Mouse (Mus musculus) liver, adult 2 months (tissue): ENCODE results near the gene Dscaml1. TPM values are rescaled to one million over a fixed set of nuclear protein-coding genes. Genes with fewer than 3 reads are reported as not detected.

Experiments used
- DNase-seq: peaks from one replicate; pipeline ENCODE4 v3.0.0-alpha.2; 2011; ENCODE audit warnings: low read depth, low spot score; ENCODE audit errors: extremely low read depth
- H3K27ac ChIP-seq: fragments of 200-500 bp; replicated peaks from 2 replicates; pipeline ENCODE4 v1.5.1; 2012; ENCODE audit warnings: low read depth, mild to moderate bottlenecking, control low read depth, inconsistent platforms, low read length; ENCODE audit not compliant: insufficient read depth
- H3K27me3 ChIP-seq: fragments of 200-500 bp; 2 replicates; pipeline ENCODE4 v1.6.1; 2012; ENCODE audit warnings: mild to moderate bottlenecking, moderate library complexity, low read length, inconsistent platforms; ENCODE audit not compliant: control insufficient read depth, insufficient read depth
- H3K36me3 ChIP-seq: fragments of 200-500 bp; 2 replicates; pipeline ENCODE4 v1.6.1; 2012; ENCODE audit warnings: low read length, inconsistent platforms; ENCODE audit not compliant: control insufficient read depth, insufficient read depth
- H3K4me1 ChIP-seq: fragments of 200-500 bp; 2 replicates; pipeline ENCODE4 v1.6.1; 2011; ENCODE audit warnings: low read length; ENCODE audit not compliant: control insufficient read depth, insufficient read depth
- H3K4me3 ChIP-seq: fragments of 200-500 bp; 2 replicates; pipeline ENCODE4 v1.5.1; 2011; ENCODE audit warnings: low read depth, mild to moderate bottlenecking, control low read depth, low read length, moderate library complexity; ENCODE audit not compliant: insufficient read depth
- H3K79me2 ChIP-seq: fragments of 200-500 bp; 2 replicates; pipeline ENCODE4 v1.6.1; 2012; ENCODE audit warnings: inconsistent platforms, mild to moderate bottlenecking, low read length, moderate library complexity; ENCODE audit not compliant: control insufficient read depth, insufficient read depth
- H3K9ac ChIP-seq: fragments of 200-500 bp; 2 replicates; pipeline ENCODE4 v1.6.1; 2012; ENCODE audit warnings: low read depth, mild to moderate bottlenecking, control low read depth, inconsistent platforms, low read length
- CTCF ChIP-seq: fragments of 200-500 bp; IDR thresholded peaks from 2 replicates; pipeline ENCODE4 v1.5.1; 2011; ENCODE audit warnings: low read depth, low read length, control low read depth
- POLR2A ChIP-seq: fragments of 200-500 bp; IDR thresholded peaks from 2 replicates; pipeline ENCODE4 v1.6.1; 2011; ENCODE audit warnings: low read length, control low read depth; ENCODE audit not compliant: insufficient read depth; ENCODE audit errors: extremely low read depth
- WGBS: fragments of 180-500 bp; shearing (Covaris S2); methylation state at CpG from one replicate; pipeline ENCODE4 v1.1.7; 2018; 5-methylcytosine and 5-hydroxymethylcytosine counted together
- polyA plus RNA-seq: library from polyadenylated mRNA; depleted of rRNA; stranded (reverse); fragments of >200 nt; gene quantifications from 2 replicates; pipeline ENCODE4 v1.2.3, GENCODE M21; 2012
- total RNA-seq: library from RNA; depleted of rRNA; stranded (reverse); fragments of >200 nt; gene quantifications from 2 replicates; pipeline ENCODE4 v1.2.3, GENCODE M21; 2014

The Dscaml1 gene
- total and polyA plus RNA-seq, 2 experiments = 0.09 to 0.13 TPM

GRCm38 (mm10) chr9:45486665-45487074 lies 60.2 kb downstream of the Dscaml1 start:
- H3K36me3 ChIP-seq = no peaks in the 10 kb centered on the region
- H3K9ac ChIP-seq = no peak overlapping the region
- WGBS = 61% methylated on average over 4 of the region's 4 CpGs

GRCm38 (mm10) chr9:45487179-45487801 lies 60.9 kb downstream of the Dscaml1 start:
- Histone ChIP-seq H3K9ac (no peak overlapping the region), H3K4me3 (no peak overlapping the region), H3K27ac (0 out of 2 replicates have a peak overlapping the region, but pooled peaks have one; percentile 1), H3K27me3 (no peaks in the 10 kb centered on the region), H3K79me2 (no peaks in the 10 kb centered on the region), H3K4me1 (no peaks in the 10 kb centered on the region), H3K36me3 (no peaks in the 10 kb centered on the region)
- TF ChIP-seq CTCF (no peak), POLR2A (no peak)
- DNase-seq = no peak
- 81% methylated on average over 12 of the region's 12 CpGs for WGBS

More at GRCm38 (mm10) chr9:45486665-45487074, 60.2 kb downstream of the Dscaml1 start:
- 0 out of 2 replicates have a peak overlapping the region, but pooled peaks have one; percentile 1 for H3K27ac ChIP-seq
- DNase-seq = peak; percentile 42
- H3K27me3 ChIP-seq = no peaks in the 10 kb centered on the region
- no peak overlapping the region for H3K4me3 ChIP-seq
- no peaks in the 10 kb centered on the region for H3K4me1 ChIP-seq
- H3K79me2 ChIP-seq = no peaks in the 10 kb centered on the region
- TF ChIP-seq POLR2A (no peak), CTCF (no peak)

- DNase-seq = no peak
- H3K9ac ChIP-seq = no peak overlapping the region
- no peaks in the 10 kb centered on the region for H3K36me3 ChIP-seq
- WGBS = 82% methylated on average over 2 of the region's 2 CpGs
- H3K27ac ChIP-seq = no peak overlapping the region
- no peaks in the 10 kb centered on the region for H3K79me2 ChIP-seq
- TF ChIP-seq CTCF = no peak
- no peak for TF ChIP-seq POLR2A
- no peak overlapping the region for H3K4me3 ChIP-seq
- H3K27me3 ChIP-seq = no peaks in the 10 kb centered on the region
- no peaks in the 10 kb centered on the region for H3K4me1 ChIP-seq
These were observed 64.5 kb downstream of the Dscaml1 start for GRCm38 (mm10) chr9:45490899-45491298.

- no peaks in the 10 kb centered on the region for H3K79me2 ChIP-seq
- TF ChIP-seq CTCF = no peak
- TF ChIP-seq POLR2A = no peak
- no peaks in the 10 kb centered on the region for H3K4me1 ChIP-seq
- H3K27me3 ChIP-seq = no peaks in the 10 kb centered on the region
- DNase-seq = no peak
- H3K9ac ChIP-seq = no peak overlapping the region
- no peaks in the 10 kb centered on the region for H3K36me3 ChIP-seq
- WGBS = 85% methylated on average over 3 of the region's 3 CpGs
- no peak overlapping the region for H3K27ac ChIP-seq
- no peak overlapping the region for H3K4me3 ChIP-seq
These were observed 68.5 kb downstream of the Dscaml1 start for GRCm38 (mm10) chr9:45494889-45495288.

- TF ChIP-seq CTCF (no peak), POLR2A (no peak)
- H3K9ac ChIP-seq = no peak overlapping the region
- H3K79me2 ChIP-seq = no peaks in the 10 kb centered on the region
- H3K27me3 ChIP-seq = no peaks in the 10 kb centered on the region
- H3K36me3 ChIP-seq = no peaks in the 10 kb centered on the region
- H3K4me1 ChIP-seq = no peaks in the 10 kb centered on the region
- 87% methylated on average over 3 of the region's 3 CpGs for WGBS
- H3K27ac ChIP-seq = no peak overlapping the region
- DNase-seq = no peak
- H3K4me3 ChIP-seq = no peak overlapping the region
These were observed 69.9 kb downstream of the Dscaml1 start for GRCm38 (mm10) chr9:45496340-45496739.

- H3K27ac ChIP-seq = no peak overlapping the region
- WGBS = 75% methylated on average over 1 of the region's 1 CpGs
- H3K4me1 ChIP-seq = no peaks in the 10 kb centered on the region
- no peak overlapping the region for H3K4me3 ChIP-seq
- H3K27me3 ChIP-seq = no peaks in the 10 kb centered on the region
- TF ChIP-seq POLR2A = no peak
- TF ChIP-seq CTCF = no peak
- no peaks in the 10 kb centered on the region for H3K36me3 ChIP-seq
- no peak overlapping the region for H3K9ac ChIP-seq
- no peak for DNase-seq
- H3K79me2 ChIP-seq = no peaks in the 10 kb centered on the region
These were observed 70.5 kb downstream of the Dscaml1 start for GRCm38 (mm10) chr9:45496944-45497343.
